Mouse (Mus musculus) ZHBTc4 (cell line): ENCODE data around the gene Ninl.
A peak's percentile ranks its signal among the peaks of the same experiment; 100 is the strongest.

Experiments used
- DNase-seq: peaks from one replicate; pipeline ENCODE4 v3.0.0-alpha.2; 2011; ENCODE audit warnings: low read depth, low spot score

The Ninl gene

GRCm38 (mm10) chr2:150999021-150999420 is 40.2 kb downstream of the Ninl start:
- peak; percentile 74 for DNase-seq

DNA sequence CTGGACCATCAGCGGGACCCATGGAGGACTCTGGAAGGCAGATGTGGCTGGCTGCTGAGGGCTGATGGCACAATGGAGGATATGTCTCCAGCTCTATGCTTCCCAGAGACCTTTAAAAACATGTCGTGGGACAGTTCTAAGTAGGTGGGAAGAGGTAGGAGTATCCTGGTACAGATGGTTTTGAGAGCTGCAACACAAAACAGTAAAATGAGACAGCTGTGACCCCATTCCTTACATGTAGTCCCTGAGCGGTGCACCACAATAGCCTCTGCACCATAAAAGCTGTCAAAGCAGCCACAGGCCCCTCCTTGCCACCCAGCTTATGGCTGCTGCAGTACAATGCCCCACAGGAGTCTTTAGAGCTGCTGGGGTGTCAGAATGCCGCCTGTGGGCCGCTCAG is 41.6 kb downstream of the Ninl start:
- DNase-seq: no peak

- no peak for DNase-seq
Measured at GRCm38 (mm10) chr2:150995324-150995723, 43.9 kb downstream of the Ninl start.

DNA sequence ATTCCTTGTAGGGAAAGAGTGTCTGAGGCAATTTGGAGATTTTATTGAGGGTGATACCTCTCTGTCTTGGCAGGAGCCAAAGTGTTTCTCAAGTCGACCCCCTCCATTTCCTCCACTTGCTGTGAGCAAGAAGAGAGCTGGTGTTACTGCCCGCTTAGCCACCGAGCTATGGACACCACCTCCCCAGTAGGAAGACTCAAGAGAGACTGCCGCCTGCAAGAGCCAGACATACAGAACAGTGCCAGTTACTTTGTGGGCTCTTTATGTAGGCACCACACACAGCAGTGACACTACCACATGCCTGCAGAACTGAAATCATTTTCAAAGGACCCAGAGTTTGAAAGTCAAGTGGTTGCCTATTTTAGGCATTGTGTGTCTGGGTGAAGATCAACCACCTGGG is 48.1 kb downstream of the Ninl start:
- DNase-seq: no peak

- DNase-seq: no peak
Measured at GRCm38 (mm10) chr2:150990506-150990905, 48.7 kb downstream of the Ninl start.

DNA sequence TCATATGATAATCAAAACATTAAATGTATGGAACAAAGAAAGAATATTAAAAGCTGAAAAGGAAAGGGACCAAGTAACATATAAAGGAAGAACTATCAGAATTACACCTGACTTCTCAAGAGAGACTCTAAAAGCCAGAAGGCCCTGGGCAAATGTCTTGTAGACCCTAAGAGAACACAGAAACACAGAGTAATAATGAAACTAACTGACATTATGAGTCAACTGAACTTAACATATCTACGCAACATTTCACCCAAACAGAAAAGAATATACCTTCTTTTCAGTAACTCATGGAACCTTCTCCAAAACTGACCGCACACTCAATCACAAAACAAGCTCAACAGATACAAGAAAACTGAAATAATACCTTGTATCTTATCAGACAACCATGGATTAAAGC is 53.8 kb downstream of the Ninl start:
- DNase-seq: no peak

GRCm38 (mm10) chr2:150982051-150982450 is 57.1 kb downstream of the Ninl start:
- no peak for DNase-seq

DNA sequence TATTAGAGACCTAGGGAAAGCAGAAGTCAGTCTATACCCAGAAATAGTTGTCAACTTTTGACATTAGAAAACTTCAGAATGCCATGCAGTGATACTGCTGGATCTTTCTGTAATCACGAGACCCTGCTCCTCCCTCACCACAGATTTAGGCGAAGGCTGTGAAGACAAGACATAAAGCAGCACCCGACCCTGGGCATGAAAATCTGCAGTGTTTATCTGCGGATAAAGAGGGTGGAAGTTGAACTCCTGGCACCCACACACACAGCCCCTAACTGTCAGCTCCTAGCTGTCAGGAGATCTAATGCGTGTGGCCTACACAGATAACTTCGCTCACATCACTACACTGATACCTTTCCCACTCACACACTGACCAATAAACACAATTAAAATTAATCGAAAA is 57.7 kb downstream of the Ninl start:
- DNase-seq: no peak

DNA sequence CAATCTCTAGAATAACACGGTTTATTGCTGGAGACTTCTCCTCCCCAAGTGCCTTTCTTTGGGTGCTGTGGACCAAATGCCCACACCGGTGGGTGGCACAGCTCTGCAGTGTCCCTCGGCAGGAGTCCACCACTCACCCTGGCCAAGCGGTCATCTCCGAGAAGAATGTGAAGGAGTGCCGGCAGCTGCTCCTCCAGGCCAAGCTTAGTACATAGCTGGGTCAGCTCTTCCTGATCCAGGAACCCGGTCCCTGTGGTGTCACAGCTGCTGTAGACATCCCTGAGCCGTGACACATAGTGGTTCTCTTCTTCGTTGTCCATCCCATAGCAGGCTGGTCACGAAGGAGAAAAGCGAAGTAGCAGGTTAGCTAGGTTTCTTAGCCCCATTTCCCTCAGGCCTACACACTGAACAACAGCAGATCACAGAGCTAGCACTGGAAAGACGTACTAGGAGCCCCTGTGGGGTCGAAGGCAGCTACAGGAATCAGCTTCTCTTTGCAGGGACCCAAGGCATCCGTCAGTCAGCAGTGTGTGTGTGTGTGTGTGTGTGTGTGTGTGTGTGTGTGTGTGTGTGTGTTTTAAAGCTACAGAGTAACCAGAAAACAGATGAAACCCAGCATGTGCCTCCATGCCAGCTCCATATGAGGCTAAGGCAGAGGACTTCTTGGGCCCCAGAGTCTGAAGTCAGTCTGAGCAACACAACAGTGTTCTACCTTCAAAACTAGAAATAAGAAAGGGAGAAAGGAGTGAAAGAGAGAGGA is 59.1 kb downstream of the Ninl start:
- DNase-seq: no peak

GRCm38 (mm10) chr2:150978791-150979190 is 60.4 kb downstream of the Ninl start:
- DNase-seq: no peak

DNA sequence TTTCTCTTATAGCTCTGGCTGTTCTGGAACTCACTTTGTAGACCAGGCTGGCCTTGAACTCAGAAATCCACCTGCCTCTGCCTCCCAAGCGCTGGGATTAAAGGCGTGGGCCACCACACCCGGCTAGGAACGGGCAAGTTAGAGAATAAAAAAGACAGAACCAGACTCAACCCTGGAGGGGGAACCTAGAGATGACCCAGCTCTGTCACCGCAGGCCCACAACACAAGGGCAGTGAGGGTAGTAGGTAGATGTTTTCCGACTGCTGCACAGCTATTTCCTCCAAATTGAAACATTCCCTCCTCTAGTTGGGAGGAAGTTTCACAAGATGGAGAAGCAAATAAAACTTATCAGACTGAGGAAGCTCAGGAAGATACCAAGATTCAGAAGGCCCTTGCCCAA is 61.5 kb downstream of the Ninl start:
- no peak for DNase-seq

DNA sequence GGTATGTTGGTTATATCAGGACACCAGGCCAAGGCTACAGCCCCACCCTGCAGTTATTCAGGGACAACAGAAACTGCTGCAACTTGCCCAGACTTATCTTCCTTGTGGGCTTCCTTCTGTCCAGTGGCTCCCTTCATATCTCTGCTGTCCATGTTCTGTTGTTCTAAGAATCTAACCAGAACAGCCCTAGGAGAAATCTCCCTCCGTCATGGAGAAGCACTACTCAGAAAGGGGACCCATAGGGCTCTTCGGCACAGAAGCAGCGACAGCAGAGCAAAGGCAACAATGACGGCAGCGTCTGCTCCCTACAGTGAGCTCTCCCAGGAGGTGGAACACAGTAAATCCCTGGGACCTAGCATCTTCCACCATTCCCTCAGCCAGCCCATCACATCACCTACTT is 62.3 kb downstream of the Ninl start:
- DNase-seq: no peak

DNA sequence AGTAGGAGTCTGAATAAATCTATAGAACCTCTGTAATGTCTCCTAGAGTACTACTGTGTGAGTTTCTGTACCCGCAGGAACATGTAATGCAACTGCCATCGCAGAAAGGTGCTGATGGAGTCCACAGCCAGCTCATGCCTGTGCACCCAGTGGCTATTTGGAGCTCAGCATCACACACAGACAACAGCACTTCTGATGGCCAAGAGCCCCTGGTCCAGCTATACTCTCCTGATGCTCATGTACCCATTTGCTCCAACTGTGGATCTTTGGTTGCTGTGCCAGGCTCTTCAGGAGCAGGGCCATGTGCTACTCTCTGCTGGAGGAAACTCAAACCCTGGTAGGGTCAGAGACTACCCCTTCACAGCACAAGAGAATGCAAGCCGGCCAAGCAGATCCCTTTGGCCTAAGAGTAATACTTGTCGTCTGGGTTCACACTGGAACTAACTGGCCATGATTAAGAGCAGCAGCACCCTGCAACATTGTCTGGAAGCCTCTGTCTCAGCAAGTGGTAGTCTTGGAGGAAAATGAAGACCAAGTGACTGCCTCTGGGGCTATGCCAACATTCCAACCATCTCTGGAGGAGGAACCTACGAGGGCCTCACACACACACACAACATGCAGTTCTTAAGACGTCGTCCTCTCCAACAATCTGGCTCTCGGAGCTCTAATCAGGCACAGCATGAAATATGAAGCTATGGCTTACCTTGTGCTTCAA is 65.6 kb downstream of the Ninl start:
- DNase-seq: no peak

DNA sequence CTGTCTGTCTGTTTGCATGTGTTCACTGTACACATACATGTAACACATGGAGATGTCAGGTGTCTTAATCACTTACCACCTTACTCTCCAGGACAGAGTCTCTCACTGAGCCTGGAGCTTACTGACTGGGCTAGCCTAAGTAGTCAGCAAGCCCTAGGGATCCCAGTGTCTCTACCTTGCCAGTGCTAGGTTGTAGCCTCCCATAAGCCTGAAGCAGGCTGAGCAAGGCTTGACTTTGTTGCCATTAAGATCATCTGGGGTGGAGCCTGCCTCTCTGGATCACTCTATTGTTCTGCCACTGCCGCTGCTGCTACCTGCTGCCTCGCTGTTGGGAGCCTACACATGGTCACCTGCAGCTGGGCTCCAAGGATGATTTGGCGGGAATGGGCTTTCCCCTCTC is 66.5 kb downstream of the Ninl start:
- DNase-seq: peak; percentile 47

DNA sequence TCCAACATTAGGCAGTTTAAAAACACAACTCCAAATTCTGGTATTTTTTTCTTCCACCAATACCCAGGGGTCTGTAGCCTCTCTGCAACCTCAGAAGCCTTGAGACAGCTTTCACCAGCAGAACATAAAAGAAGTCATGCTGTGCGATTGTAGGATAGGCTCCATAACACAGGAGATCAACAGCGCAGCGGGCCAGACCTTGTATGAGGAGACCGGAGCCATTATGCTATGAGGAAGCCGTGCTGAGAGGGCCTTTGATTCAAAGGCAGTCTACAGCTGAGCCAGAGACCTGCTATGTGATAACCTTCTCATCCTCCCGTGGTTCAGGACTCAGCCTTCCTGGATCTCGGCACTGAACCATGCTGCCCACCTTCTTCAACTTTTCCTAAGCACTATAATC is 67.3 kb downstream of the Ninl start:
- DNase-seq: peak; percentile 72

DNA sequence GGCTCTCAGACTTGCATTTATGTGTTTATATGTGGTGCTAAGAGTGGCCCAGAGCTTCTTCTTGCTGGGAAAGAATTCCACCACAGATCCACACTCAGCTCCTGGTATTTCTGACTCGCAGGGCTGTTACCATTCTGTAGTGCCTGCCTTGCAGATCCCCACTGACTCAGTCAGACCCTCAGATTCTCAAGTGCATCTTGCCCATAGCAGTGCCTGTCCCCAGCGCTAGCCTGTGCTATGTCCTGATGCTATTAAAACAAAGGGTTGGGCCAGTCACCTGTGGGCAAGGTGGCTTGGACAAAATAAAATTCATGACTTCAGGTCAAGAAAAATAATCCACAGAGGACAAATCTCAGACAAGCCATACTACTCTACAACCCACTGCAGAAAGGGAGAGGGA is 70.0 kb downstream of the Ninl start:
- no peak for DNase-seq

DNA sequence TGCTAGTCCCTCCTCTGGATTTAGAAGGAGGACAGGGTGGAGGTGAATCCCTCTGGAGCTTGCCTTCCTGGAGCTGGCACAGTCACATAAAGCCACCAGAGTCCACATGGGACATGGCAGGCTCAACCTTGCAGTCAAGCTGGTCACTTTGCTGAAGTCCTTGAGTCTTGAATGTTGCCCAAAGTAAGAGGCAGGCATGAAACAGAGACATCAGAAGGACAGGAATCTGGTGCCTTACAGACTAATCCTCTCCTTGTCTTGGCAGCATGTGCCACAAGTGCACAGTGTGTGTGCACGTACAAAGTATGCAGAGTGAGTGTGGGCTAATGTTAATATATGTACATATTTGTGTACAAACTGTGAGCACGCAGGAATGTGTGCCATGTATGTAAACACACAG is 71.7 kb downstream of the Ninl start:
- no peak for DNase-seq

DNA sequence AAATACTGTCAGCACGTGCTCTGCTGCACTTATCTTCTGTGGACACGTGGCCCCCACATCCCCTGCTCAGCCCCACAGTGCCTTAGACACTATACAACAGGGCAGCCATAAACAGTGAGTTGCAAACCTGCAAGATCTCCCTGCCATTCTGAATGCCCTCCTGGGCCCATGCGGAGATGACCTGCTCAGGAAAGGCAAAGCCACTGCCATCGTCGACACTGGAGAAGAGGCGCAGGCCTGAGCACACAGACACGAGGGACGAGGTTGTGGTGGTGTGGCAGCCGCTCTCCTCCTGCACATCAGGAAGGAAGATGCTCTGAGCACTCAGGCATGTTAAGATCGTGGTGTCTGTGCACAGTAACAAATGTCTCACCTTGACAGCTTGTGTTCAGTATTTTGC is 73.2 kb downstream of the Ninl start:
- DNase-seq: no peak

GRCm38 (mm10) chr2:150964641-150965040 is 74.5 kb downstream of the Ninl start:
- DNase-seq: no peak

- DNase-seq: no peak
Measured at GRCm38 (mm10) chr2:150963246-150963645, 75.9 kb downstream of the Ninl start.

DNA sequence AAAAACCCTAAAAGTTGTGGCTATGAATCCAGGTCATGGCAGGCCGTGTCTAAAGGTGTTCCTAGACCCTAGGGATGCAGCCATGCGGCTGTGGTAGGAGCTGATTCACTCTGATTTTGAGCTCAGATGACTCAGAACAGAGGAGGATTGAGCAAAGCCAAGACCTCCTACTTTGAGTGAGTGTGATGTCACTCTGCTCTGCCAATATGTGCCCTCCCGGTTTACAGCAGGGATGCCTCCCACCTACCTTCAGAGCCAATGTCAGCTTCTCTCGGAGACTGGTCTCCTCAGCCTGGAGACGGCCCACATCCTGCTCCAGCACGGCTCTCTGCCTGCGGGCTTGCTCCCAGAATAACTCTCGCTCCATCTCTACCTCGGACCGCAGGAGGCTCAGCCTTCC is 79.7 kb downstream of the Ninl start:
- no peak for DNase-seq

GRCm38 (mm10) chr2:150955859-150956258 is 83.3 kb downstream of the Ninl start:
- no peak for DNase-seq

GRCm38 (mm10) chr2:150951201-150951600 is 88.0 kb downstream of the Ninl start:
- DNase-seq: no peak
